Mouse (Mus musculus) limb, embryonic 10.5 days (tissue): ENCODE measurements around the gene S1pr2. TPM values are rescaled to one million over a fixed set of nuclear protein-coding genes. Genes with fewer than 3 reads are reported as not detected.

Experiments
- DNase-seq: peaks from one replicate; pipeline ENCODE4 v3.0.0-alpha.2; 2017; ENCODE audit warnings: low spot score
- H3K27ac ChIP-seq: fragments of 300-500 bp; sonication (generic); 2 replicates; pipeline ENCODE4 v1.5.1; 2016; ENCODE audit warnings: mild to moderate bottlenecking
- H3K27me3 ChIP-seq: fragments of 300-500 bp; sonication (generic); 2 replicates; pipeline ENCODE4 v1.6.1; 2016; ENCODE audit warnings: low read depth, mild to moderate bottlenecking; ENCODE audit not compliant: poor library complexity, severe bottlenecking
- H3K36me3 ChIP-seq: fragments of 300-500 bp; sonication (generic); 2 replicates; pipeline ENCODE4 v1.6.1; 2016; ENCODE audit warnings: mild to moderate bottlenecking, moderate library complexity
- H3K4me1 ChIP-seq: fragments of 300-500 bp; sonication (generic); 2 replicates; pipeline ENCODE4 v1.6.1; 2016
- H3K4me3 ChIP-seq: fragments of 300-500 bp; sonication (generic); 2 replicates; pipeline ENCODE4 v1.5.1; 2016; ENCODE audit warnings: mild to moderate bottlenecking, moderate library complexity
- H3K9me3 ChIP-seq: fragments of 300-500 bp; sonication (generic); replicated peaks from 2 replicates; pipeline ENCODE4 v1.6.1; 2016; ENCODE audit warnings: mild to moderate bottlenecking
- WGBS: fragments of 180-500 bp; shearing (Covaris S2); methylation state at CpG from one replicate; pipeline ENCODE4 v1.1.7; 2016; 5-methylcytosine and 5-hydroxymethylcytosine counted together
- polyA plus RNA-seq: library from polyadenylated mRNA; unstranded; fragments of >200 nt; fragmentation: Nextera tagmentation; extraction: Ambion mirVana; gene quantifications from 2 replicates; pipeline ENCODE4 v1.2.1, GENCODE M21; 2016

The S1pr2 gene
- polyA plus RNA-seq, result 47.6 and 53.7 TPM in 2 replicates

GRCm38 (mm10) chr9:20976216-20976960 lies at the start of gene S1pr2:
Gene S1pr2, minus strand, starts transcription at chr9:20976781.
- no peaks in the 10 kb centered on the region for H3K9me3 ChIP-seq
- peak within 1 kb of the TSS; percentile 99 for H3K27ac ChIP-seq
- peaks cover 6% of the 10 kb centered on the region for H3K36me3 ChIP-seq
- under 1% methylated on average over 47 of the region's 47 CpGs for WGBS
- H3K27me3 ChIP-seq, result no peaks in the 10 kb centered on the region
- peak within 1 kb of the TSS; percentile 78 for H3K4me3 ChIP-seq
- DNase-seq, result peak; percentile 97
- H3K4me1 ChIP-seq, result peaks cover 75% of the 10 kb centered on the region

DNA sequence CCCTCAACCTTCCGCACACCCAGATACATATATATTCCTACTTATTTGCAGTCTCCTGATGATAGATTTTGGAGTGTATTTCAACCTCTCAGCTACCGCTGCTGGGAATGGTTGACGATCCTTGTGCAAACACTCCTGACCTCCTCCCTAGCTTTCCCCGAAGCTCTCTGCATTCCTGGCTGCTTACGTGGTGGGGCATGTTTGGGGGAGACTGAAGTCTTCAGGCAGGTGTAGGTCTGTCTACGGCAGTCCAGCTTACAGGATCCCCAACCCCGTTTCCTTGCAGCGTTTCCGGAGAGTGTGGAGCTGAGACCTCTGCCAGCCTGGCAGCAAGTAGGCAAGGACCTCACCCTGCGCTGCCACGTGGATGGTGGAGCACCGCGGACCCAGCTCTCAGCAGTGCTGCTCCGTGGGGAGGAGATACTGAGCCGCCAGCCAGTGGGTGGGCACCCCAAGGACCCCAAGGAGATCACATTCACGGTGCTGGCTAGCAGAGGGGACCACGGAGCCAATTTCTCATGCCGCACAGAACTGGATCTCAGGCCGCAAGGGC lies 48.8 kb upstream of the S1pr2 start:
- no peak for DNase-seq
- 73% methylated on average over 19 of the region's 19 CpGs for WGBS
- no peak overlapping the region for H3K4me3 ChIP-seq
- H3K27ac ChIP-seq, result peak overlapping the region; percentile 0; the same call in 1 of the 2 replicates
- H3K36me3 ChIP-seq, result no peaks in the 10 kb centered on the region
- peaks cover 26% of the 10 kb centered on the region for H3K4me1 ChIP-seq
- H3K27me3 ChIP-seq, result peaks cover 62% of the 10 kb centered on the region
- no peaks in the 10 kb centered on the region for H3K9me3 ChIP-seq

DNA sequence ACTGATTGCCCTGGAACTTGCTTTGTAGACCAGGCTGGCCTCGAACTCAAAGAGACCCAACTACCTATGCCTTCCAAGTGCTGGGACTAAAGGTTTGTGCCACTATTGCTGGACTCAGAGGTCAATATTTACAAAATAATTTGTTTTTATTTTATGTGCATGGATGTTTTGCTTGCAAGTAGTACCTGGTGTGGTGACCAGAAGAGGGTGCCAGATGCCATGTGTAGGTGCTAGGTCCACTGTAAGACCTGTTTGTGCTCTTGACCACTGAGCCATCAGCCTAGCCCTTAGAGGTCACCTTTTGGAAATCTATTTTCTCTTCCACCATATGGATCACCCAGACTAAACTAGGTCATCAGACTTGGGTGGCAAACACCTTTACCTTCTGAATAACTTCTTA lies 46.1 kb upstream of the S1pr2 start:
- peaks cover 57% of the 10 kb centered on the region for H3K27me3 ChIP-seq

GRCm38 (mm10) chr9:21022288-21022687 lies 45.7 kb upstream of the S1pr2 start:
- no peak for DNase-seq
- Histone ChIP-seq H3K4me1 (0 out of 2 replicates have a peak, but pooled peaks cover 2% of the 10 kb centered on the region), H3K36me3 (no peaks in the 10 kb centered on the region), H3K27ac (no peak overlapping the region), H3K27me3 (peaks cover 57% of the 10 kb centered on the region), H3K9me3 (no peaks in the 10 kb centered on the region), H3K4me3 (no peak overlapping the region)
- 63% methylated on average over 6 of the region's 6 CpGs for whole genome bisulfite sequencing

More for the DNA sequence above, 46.1 kb upstream of the S1pr2 start:
- no peak for DNase-seq
- no peaks in the 10 kb centered on the region for H3K36me3 ChIP-seq
- no peak overlapping the region for H3K27ac ChIP-seq
- no peaks in the 10 kb centered on the region for H3K9me3 ChIP-seq
- H3K4me1 ChIP-seq, result peaks cover 2% of the 10 kb centered on the region
- WGBS, result 89% methylated on average over 1 of the region's 1 CpGs
- H3K4me3 ChIP-seq, result no peak overlapping the region

- Histone ChIP-seq H3K27ac (no peak overlapping the region), H3K4me3 (no peak overlapping the region), H3K27me3 (peaks cover 57% of the 10 kb centered on the region), H3K9me3 (no peaks in the 10 kb centered on the region), H3K36me3 (no peaks in the 10 kb centered on the region), H3K4me1 (peaks cover 4% of the 10 kb centered on the region; the same call in 1 of the 2 replicates)
- DNase-seq, result no peak
- 84% methylated on average over 3 of the region's 3 CpGs for WGBS
Measured at GRCm38 (mm10) chr9:21021363-21021762, 44.8 kb upstream of the S1pr2 start.

GRCm38 (mm10) chr9:21018600-21018999 lies 42.0 kb upstream of the S1pr2 start:
- Histone ChIP-seq H3K9me3 (no peaks in the 10 kb centered on the region), H3K4me3 (no peak overlapping the region), H3K36me3 (no peaks in the 10 kb centered on the region), H3K27ac (no peak overlapping the region), H3K27me3 (peaks cover 70% of the 10 kb centered on the region), H3K4me1 (peaks cover 20% of the 10 kb centered on the region)
- 81% methylated on average over 2 of the region's 2 CpGs for WGBS
- no peak for DNase-seq

GRCm38 (mm10) chr9:21017177-21017575 lies 40.6 kb upstream of the S1pr2 start:
- no peaks in the 10 kb centered on the region for H3K9me3 ChIP-seq
- no peak for DNase-seq
- H3K4me3 ChIP-seq, result no peak overlapping the region
- H3K36me3 ChIP-seq, result no peaks in the 10 kb centered on the region
- H3K27me3 ChIP-seq, result peaks cover 80% of the 10 kb centered on the region
- WGBS, result 39% methylated on average over 4 of the region's 4 CpGs
- peaks cover 20% of the 10 kb centered on the region for H3K4me1 ChIP-seq
- H3K27ac ChIP-seq, result no peak overlapping the region

DNA sequence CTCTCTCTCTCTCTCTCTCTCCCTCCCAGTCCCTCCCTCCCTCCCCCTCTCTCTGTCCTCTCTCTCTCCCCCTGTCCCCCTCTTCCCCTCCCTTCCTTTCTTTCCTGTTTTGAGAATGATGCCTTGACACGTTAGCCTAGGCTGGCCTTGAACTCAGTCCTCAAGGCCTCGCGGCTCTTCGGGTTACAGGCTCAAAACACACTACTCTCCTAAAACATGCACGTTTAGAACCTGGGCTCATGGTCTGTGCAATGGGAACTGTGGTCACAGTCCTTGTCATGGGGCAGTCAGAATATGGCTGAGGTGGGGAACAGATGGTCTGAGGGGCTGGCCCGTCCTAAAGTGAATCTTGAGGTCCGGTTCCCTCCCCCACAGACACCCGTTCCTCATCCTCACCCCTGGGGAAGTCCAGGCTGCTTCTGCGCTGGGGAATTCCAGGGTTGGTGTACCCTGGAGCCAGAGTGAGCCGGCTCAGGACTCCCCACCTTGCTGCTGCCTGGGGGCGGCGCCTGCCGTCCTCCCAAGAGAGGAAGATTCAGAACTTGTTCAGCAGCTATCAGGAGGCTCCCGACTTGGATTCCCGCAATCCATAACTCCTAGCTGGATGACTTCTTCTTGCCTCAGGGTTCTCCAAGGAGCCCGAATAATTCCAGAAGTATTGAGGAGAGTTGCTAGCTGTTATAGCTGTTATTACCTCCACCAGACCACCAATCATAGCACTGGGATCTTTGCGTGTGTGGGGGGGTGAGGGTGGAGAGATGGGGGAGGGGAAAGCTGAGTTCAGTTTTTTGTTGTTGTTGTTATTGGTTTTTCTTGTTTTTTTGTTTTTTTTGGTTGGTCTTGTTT lies 40.0 kb upstream of the S1pr2 start:
- peaks cover 79% of the 10 kb centered on the region for H3K27me3 ChIP-seq
- 4% methylated on average over 17 of the region's 17 CpGs for WGBS
- H3K4me3 ChIP-seq, result peak overlapping the region; percentile 41

GRCm38 (mm10) chr9:21015571-21016130 lies 39.1 kb upstream of the S1pr2 start, which contains the start of gene Icam1:
Gene Icam1, plus strand, starts transcription at chr9:21015985.
- peak within 1 kb of the TSS; percentile 11; the same call in 1 of the 2 replicates for H3K27ac ChIP-seq
- no peaks in the 10 kb centered on the region for H3K36me3 ChIP-seq
- DNase-seq, result peak; percentile 57
- peak within 1 kb of the TSS; percentile 41 for H3K4me3 ChIP-seq
- under 1% methylated on average over 30 of the region's 30 CpGs for WGBS
- peaks cover 79% of the 10 kb centered on the region for H3K27me3 ChIP-seq
- peaks cover 23% of the 10 kb centered on the region for H3K4me1 ChIP-seq
- no peaks in the 10 kb centered on the region for H3K9me3 ChIP-seq

More for the DNA sequence above, 40.0 kb upstream of the S1pr2 start:
- Histone ChIP-seq H3K4me1 (peaks cover 23% of the 10 kb centered on the region), H3K9me3 (no peaks in the 10 kb centered on the region), H3K27ac (no peak overlapping the region), H3K36me3 (no peaks in the 10 kb centered on the region)
- no peak for DNase-seq

DNA sequence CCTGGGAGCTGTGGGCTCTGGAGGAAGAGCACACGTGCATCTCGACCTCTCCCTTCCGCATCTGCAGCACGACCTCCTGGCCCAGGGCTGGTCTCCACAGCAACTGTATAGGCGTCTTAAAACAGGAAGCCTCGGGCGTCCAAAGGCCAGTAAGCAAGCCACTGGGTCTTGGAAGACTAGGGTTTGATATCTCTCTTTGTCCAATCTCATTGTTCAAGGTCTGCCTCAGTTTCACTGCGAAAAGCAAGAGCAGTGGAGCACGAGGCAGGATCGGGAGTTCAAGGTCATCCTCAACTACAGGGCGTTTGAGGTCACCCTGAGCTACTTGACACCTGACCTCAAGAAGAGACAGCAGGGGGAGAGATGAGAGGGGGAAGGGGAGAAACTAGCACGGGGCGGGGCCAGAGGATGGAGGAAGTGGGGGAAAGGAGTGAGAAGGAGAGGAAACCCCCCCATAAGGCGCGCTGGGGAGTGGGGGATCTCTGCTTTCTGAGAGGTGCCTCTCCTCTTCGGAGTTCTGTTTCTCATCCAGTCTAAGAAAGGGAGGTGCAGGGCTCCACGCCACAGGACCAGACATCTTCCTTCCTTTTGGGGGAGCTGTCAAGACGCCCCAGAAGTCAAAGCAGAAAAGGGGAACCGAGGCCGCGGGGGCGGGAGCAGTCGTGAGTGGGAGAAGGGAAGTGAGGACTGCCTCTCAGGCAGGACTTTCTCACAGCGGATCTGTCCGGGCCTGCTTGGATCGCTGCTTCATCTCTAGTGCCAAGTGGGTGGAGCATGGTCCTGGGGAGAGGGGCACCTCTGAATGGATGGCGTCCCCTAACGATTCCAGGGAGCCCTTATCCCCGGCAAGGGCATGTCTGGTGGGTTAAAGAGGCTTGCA lies 38.4 kb upstream of the S1pr2 start:
- Histone ChIP-seq H3K4me3 (peak overlapping the region; percentile 41), H3K36me3 (no peaks in the 10 kb centered on the region), H3K9me3 (no peaks in the 10 kb centered on the region), H3K27me3 (peaks cover 77% of the 10 kb centered on the region), H3K27ac (peak overlapping the region; percentile 11; the same call in 1 of the 2 replicates), H3K4me1 (peaks cover 23% of the 10 kb centered on the region)
- 2% methylated on average over 29 of the region's 29 CpGs for WGBS
- no peak for DNase-seq

DNA sequence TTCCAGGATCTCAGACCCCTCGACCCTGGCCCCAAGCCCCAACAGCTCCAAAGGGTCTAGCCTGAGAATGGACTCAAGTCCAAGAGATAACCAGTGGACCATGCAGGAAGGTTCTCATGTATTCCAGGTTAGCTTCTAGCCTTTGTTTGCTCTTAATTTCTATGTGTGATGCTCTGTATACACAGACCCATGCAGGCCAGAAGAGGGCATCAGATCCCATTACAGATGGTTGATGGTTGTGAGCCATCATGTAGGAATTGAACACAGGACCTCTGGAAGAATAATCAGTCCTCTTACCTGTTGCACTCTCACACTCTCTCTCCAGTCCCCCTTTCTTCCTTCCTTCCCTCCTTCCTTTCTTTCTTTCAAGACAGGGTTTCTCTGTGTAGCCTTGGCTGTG lies 35.8 kb upstream of the S1pr2 start:
- H3K4me1 ChIP-seq, result peaks cover 22% of the 10 kb centered on the region
- no peak overlapping the region for H3K27ac ChIP-seq
- peaks cover 54% of the 10 kb centered on the region for H3K27me3 ChIP-seq
- H3K36me3 ChIP-seq, result peaks cover 22% of the 10 kb centered on the region
- WGBS, result 44% methylated on average over 1 of the region's 1 CpGs
- no peak overlapping the region for H3K4me3 ChIP-seq
- DNase-seq, result no peak
- H3K9me3 ChIP-seq, result no peaks in the 10 kb centered on the region
